Mouse (Mus musculus): ENCODE measurements around the gene Rassf6.

The Rassf6 gene

DNA sequence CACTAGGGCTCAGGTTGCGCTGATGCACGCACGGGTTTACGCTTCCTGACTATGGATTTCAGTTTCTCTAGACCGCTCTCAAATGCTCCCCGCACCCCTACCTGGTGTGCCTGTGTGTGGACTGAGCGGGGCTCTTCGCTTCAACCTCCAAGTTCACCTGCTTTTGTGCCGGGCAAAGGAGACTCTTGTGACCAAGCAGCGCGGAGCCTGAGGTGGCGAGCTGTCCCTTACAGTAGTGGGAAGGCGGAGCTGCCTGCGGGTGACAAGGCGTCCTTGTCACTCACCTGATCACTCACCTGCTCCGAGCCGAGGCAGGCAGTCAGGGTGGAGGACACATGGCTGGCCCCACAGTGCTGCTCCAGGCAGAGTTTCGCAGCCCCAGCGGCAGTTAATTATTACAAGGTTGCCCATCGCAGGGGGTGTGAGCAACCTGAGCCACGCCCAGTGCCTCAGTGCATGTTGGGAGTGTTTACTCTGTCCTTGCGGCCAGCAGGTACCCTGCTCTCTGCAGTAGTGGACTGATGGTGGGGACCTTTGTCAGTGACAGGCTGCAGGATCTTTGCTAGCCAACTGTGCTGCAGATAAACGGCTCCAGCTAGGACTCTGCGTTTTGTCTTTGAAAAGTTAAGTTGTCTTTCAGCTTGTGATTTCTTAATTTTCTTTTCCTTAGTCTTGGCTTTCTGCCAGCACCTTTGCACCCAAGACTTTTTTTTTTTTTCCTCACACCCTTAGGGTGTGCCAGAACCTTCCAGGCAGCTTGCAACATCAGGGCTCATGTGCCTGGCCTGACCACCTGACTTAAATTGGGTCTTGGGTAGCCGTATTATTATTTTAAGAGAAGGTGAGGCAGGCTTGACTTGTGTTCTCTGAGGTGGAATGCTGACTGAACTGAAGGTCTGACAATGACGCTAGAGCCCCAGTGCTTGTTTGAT lies at the start of gene Rassf6:
Gene Rassf6, minus strand, starts transcription at position 372 of the 932 bp plus-strand sequence.
- ATAC-seq (ENCODE audit: insufficient number of reproducible peaks, low FRiP score, low TSS enrichment) = peak; percentile 82

DNA sequence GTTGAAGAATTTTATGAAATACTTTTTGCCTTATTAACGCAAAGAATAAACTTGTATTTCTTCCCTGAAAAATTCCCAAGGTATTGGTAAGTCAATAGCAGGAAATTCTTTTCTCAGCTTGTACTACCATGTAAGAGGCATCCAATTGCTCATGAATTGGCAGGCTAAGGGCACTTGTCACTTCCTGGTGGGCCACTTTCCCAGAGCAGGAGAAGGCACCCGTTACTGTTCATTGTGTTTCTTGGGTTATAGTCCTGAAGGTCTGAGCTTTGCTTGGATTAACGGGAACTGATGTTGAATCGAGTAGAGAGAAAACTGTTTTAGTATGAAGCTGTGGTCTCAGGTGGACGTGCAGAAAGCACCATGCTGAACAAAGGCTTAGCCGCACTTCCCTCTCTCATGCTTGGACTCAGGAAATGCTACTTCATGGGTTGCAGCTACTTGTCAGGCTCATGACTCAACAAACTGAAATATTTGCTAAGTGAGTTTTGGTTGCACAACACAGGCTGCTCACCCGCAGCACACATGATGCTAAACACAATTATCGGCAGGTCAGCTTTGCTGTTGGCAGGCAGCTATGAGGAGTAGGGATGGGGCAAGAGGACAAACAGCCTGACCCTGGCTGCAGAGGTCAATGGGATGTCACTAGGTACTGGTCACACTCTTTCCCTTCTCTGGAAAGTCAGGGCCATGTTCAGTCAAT lies 49.1 kb upstream of the Rassf6 start:
- ATAC-seq (ENCODE audit: insufficient number of reproducible peaks, low FRiP score, low TSS enrichment) = no peak

DNA sequence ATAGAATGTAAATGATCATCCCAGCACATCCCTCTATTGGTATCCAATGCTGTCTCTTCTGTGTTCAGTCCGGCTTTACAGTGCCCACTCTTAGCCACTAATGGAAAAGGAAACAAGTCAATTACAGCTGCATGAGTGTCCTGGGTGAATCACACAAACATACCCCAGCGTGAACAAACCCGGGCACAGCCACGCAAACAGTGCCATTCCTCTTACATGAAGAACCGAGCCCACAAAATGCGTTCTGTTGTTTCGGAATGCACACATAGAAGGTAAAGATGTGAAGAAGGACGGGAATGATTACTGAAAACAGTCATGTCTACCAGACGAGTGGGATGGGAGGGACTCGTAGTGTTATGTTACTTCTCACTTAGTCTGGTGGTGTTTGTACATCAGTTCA lies 47.5 kb upstream of the Rassf6 start:
- ATAC-seq (ENCODE audit: insufficient number of reproducible peaks, low FRiP score, low TSS enrichment) = no peak

DNA sequence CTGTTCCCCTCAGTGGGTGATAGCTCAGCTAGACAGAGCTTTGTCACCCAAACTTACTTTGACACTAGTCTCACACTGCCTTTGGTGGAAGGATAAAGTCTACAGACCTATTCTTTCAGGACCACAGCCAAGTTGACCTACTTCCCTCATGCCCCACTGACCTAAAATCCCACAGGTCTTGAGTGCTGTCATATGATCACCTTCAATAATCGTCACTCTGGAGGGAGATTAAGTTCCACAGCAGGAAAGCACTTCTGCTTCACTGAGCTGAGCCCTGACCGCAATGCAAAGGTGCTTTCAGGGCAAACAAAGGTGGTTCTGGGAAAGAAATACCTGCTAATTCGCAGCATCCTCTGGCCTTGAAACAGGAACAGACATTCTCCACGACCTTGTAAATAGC lies 44.5 kb upstream of the Rassf6 start:
- no peak for ATAC-seq (ENCODE audit: insufficient number of reproducible peaks, low FRiP score, low TSS enrichment)

DNA sequence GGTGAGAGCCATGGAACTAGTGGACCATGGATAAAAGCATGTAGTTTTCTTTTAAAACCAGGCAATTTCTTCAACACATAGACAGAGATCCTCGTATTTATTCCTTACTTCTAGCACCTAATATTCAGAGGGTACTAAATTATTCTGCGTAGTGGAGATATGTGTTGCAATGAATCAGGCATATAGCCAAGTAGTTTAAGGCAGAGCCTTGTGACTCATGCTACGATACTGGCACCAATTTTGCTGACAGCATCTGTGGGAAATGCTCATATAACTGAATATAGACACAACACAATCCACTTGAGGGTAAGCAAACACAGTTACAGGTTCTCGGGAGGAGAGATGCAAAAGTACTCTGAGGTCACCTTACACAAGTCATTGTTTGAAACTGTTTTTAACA lies 41.4 kb upstream of the Rassf6 start:
- no peak for ATAC-seq (ENCODE audit: insufficient number of reproducible peaks, low FRiP score, low TSS enrichment)

DNA sequence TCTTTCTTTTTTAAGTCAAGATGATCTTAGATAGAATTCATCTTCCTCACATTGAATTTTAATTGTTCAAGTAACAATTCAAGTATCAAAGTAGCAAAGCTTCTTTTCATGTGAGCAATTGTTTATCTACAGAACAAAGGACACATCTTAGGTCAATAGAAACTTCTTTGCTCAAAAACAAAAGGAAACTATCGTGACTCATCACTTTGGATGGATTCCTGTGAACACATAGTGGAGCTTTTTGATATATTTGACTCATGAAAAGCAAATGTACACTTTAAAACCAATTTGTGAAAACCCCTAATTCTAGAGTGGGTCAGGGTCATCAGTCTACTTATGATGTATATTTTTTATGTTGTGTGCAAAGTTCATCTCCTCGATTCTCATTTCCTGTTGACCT lies 37.1 kb upstream of the Rassf6 start:
- ATAC-seq (ENCODE audit: insufficient number of reproducible peaks, low FRiP score, low TSS enrichment) = no peak

DNA sequence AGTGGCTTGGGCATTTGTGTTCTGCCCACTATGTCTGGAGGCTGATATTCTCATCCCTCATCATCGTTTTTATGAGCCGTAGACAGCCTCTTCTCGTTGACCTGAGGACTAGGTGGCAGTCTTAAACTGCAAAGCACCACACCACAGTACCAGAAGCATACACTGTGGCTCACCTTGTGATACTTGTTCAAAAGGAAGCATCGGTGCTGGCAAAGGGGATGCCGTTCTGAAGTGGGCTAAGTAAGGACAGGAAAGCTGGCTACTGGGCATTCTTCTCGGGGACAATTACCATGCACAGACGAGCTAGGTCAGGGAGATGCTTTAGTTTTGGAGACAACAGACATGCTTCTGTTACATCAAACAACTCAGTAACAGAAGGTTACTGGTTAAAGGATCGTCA lies 21.4 kb upstream of the Rassf6 start:
- no peak for ATAC-seq (ENCODE audit: insufficient number of reproducible peaks, low FRiP score, low TSS enrichment)

DNA sequence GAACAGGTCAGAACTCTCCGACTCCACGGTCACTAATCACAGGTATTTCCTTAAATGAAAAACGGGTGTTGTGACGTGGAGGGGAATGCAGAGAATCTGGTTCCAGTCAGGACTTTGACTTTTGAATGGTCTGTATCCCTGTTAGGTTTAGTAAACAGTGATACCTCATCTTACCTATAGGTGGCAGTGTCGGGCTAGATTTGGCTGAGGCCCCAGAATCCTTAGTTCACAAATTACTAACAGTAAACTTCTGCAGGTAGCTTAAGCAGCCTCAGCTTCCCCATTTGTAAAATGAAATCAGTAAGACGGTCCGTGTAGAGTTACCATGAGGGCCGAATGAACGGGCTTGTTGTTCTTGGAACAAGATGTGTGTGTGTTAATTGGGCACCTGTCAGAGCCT lies 21.0 kb upstream of the Rassf6 start:
- peak; percentile 43; the same call in 1 of the 2 replicates for ATAC-seq (ENCODE audit: insufficient number of reproducible peaks, low FRiP score, low TSS enrichment)

DNA sequence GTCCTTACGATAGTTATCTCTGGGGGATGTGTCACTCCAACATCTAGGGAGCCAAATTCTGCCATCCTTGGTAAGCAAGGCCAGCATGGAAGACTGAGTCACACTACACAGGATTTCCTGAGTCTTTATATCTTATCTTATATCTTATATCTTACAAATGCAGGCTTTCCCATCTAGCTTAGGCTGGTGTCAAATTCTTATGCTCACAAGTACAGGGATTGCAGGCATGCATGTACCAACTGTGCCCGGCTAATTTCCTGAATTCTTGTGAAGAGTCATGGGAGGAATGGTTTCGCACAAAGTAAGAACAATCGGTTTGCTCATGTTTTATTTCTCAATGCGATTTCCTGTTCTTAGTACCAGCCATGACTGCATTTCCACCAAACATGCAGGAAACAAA lies 20.0 kb upstream of the Rassf6 start:
- no peak for ATAC-seq (ENCODE audit: insufficient number of reproducible peaks, low FRiP score, low TSS enrichment)

DNA sequence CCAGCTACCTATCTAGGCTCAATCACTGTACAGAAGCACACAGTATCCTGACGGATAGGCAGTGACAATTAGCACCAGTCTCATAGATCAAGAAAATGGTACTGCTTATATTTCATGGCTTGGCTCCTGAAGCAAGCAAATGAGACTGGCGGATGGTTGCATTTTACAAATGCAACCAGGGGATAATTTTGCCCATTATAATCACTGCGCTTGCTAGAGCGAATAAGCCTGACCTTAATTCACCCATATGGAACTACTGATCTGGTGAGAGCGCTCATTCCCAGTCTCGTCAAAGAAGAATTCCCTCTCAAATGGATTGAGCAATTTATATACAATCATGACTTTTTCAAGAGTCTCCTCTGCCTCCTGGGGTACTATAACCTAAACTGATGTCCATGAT lies 16.2 kb upstream of the Rassf6 start:
- ATAC-seq (ENCODE audit: insufficient number of reproducible peaks, low FRiP score, low TSS enrichment) = no peak

DNA sequence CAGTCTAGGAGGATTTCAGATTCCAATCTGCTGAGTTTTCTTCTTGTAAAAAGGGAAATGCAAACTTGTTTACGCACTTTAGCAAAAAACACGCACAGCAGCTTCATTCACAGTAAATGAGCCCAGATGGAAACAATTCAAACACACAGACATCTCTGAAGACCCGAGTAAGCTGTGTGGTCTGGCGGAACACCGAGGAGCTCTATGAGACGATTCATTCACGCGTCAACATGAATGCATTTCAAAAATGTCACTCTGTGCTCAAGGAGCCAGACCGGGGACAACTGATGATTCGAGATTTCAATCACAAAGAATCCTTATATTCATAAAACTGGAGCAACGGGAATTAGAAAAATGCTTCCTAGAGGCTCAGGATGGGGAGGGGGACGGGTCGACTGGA lies 15.4 kb upstream of the Rassf6 start:
- ATAC-seq (ENCODE audit: insufficient number of reproducible peaks, low FRiP score, low TSS enrichment) = no peak

DNA sequence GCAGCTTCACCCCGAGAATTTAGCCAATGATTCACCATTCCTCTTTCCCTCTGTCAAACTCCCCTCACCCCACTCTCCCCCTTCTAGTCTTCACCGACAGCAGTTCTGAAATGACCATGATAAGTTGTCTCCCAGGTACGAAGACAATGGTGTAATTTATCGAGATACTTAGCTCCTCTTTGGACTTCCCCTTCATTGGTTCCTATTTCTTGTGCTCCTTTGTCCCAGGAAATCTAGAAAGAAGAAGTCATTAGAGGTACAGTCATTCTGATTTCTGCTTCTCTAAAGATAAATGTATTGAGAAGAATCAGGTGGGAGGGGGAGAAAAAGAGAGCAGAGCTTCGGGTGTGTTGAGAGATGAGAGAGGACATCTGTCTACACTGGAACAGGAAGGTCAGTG lies 14.3 kb upstream of the Rassf6 start:
- ATAC-seq (ENCODE audit: insufficient number of reproducible peaks, low FRiP score, low TSS enrichment) = no peak

DNA sequence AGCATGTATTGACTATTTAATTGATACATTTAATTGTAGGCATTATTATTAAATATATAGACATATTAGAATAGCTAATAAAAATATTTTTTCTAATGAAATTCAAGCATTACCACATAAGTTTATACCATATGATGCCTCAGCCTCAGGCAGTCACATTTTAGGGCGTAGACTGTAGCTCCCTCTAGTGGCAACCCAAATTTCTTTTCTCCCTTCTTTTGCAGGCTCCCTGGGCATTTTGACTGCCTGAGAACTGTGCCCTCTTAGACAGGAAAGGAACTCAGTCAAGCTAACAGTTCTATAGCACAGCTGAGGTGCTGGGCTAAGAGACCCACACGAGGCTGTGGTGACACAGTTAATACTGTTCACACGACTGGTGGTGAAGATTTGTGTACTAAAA lies 12.3 kb upstream of the Rassf6 start:
- ATAC-seq (ENCODE audit: insufficient number of reproducible peaks, low FRiP score, low TSS enrichment) = 0 out of 2 replicates have a peak, but pooled peaks have one; percentile 21

DNA sequence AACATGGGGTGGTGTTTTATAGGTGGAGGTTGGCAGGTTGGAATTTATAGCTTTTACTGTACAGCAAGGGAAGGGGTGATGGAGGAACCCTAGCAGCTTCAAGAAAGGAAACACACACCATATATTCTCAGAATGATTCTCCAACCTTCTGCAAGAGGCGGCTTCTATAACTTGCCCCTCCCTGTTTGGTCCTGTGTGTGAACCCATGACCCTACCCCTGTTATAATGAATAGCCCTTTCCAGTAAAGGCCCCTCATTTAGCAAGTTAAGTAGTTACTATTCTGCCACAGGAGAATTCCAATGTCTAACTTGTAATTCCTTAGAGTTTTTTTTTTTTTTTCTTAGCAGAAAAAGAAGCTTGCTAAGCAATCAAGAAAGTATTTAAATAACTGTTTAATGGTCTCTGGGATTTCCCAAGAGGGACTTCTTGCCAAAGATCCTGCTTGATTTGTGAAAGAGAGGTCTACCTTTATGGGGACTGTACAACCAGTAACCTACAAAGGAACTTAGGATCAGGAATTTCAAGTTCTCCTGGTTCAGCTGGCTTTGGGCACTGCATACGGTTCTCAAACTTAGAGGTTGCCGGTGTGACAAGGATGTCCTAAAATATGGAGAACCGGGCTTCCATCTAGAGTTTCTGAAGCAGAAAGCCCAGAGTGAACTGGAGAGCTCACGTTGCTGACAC lies 10.2 kb upstream of the Rassf6 start:
- ATAC-seq (ENCODE audit: insufficient number of reproducible peaks, low FRiP score, low TSS enrichment) = no peak

DNA sequence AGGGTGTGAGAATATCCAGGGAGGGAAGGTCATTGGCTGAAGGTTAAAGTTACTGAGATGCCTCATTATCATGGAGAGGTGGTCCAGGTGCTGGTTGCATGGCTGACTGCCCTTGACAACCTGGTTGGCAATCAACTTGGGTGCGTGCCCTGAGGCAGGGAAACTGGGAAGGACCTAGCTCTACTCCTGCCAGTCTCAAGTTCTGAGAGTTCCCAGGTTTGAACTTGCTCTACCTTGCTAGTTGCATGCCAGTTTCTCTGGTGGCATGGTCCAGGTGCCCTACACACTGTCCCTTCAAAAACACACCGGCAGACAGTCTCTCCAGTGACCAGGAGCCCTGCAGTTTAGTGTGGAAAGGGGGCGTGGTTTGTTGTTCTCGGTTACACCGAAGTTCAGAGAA lies 7.0 kb upstream of the Rassf6 start:
- no peak for ATAC-seq (ENCODE audit: insufficient number of reproducible peaks, low FRiP score, low TSS enrichment)

DNA sequence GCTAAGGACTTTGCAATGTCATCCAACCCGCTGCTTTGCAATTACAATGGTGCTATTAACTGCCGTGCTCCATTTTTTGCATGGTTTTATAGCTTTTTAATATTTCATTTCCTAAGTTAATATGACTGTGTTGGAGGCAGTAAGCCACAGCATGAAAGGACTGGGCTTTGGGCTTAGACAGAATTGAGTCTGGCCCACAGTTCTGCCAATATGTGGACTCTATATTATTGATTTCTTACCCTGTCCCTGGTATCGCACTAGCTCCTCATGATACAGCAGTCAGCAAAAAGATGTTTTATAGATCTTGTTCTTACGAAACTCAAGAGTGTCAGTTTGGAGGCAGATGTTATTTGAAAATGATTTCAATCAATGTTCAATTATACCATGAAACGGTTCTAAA lies 5.9 kb upstream of the Rassf6 start:
- ATAC-seq (ENCODE audit: insufficient number of reproducible peaks, low FRiP score, low TSS enrichment) = no peak

DNA sequence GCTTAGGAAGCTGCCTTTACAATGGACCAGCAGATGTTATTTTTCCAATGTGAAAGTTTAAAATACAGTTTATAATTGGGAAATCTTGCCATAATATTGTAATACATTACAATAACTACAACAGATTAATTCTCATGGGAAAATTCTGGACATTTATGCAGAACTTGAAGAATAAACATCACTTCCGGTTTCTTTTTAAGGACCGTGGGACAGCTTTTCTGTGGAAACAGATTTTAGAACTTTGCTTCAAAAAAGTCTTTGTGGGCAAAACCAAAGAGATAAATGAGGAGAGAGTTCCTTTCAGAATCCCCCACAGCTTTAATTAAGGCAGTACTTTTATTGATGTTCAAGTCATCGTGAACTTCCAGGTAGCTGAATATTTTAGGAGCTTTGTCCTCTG lies 5.1 kb upstream of the Rassf6 start:
- no peak for ATAC-seq (ENCODE audit: insufficient number of reproducible peaks, low FRiP score, low TSS enrichment)

DNA sequence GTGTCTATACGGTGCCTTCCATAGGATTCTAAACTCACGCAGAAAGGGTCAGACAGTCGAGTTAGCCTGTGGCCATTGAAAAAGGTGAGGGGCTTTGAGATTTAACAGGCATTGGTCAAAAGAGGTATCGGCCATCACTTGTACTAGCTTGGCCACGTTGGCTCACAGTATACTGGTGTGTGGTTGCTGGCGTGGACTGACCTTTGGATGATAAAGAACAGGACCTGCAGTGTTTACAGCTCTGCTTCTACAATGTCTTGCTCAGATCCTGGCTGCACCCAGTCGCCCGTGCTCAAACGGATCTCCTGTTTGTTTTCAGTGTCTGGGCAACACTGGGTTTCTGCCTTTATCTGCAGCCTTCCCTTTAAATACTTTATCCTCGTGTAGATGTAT lies 757 bp upstream of the Rassf6 start:
- ATAC-seq (ENCODE audit: insufficient number of reproducible peaks, low FRiP score, low TSS enrichment) = no peak

DNA sequence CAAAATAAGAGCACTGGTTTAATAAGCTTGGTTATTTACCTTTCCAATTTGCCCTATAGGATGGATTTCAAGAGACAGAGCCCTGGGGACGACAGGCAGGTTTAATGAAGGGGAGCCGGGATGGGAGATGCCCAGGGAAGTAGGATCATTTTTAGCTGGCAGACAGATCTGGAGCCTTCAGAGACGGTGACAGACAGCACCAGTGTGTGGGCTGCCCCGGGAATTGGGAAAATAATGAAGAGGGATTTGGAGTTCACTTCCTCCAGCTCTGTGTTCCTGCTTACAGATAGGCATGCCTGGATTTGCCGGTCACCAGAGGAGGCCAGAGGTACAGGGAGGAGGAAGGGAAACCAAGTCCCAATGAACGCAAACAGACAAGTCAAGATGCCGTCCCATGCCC lies 5.6 kb downstream of the Rassf6 start:
- no peak for ATAC-seq (ENCODE audit: insufficient number of reproducible peaks, low FRiP score, low TSS enrichment)

DNA sequence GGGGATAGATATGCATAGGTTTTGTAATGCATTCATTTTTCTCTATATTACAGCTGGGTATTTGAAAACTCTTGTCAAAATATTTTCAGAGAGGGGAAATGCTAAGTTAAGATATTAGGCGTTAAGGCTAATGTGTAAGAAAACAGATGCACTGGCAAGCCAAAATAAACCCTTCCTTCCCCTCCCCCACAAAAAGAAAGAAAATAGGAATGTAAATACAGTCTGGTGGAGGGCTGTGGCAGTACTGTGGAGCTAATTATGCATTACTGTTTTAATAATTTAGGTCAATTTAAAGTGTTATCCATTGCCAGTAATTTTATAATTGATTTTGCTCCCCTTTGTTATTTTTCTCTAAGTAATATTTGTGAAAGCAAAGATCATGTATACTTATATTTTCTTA lies 11.9 kb downstream of the Rassf6 start:
- no peak for ATAC-seq (ENCODE audit: insufficient number of reproducible peaks, low FRiP score, low TSS enrichment)

DNA sequence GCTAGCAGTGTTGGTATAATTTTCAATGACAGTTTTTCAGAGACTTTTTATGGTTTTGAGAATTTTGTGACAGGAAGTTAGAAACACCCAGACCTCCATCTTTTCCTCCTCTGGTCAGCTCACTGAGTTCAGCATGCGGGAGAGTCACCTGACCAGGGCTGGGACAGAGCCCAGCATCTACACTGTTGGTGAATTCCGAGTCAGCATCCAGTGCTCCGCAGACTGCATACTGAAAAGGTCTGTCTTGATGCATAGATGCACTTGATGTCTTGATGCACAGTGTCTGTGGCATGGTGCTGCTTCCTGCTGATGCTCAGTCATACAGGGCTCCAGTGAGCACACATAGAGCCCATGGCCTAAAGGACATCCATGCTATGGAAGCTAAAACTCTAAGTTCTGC lies 12.4 kb downstream of the Rassf6 start:
- no peak for ATAC-seq (ENCODE audit: insufficient number of reproducible peaks, low FRiP score, low TSS enrichment)

Data from cerebellum, adult (tissue).